Mouse (Mus musculus): ENCODE measurements around the gene Atp6v0c.

GRCm38 (mm10) chr17:24141425-24141920 is 28.0 kb downstream of the Atp6v0c start:
- no peak for TF ChIP-seq CTCF (IDR thresholded peaks at IDR 0.05; ENCODE audit: low read depth, low read length)
- no peak for TF ChIP-seq GATA1 (IDR thresholded peaks at IDR 0.05; ENCODE audit: borderline replicate concordance, low read length)

Data from G1E (cell line).